In genomic region chr12:27338116-27338515, GRCm38 (mm10) we compare ENCODE assay signal across 10 mouse cellular contexts. TPM values are rescaled to one million over a fixed set of nuclear protein-coding genes. Genes with fewer than 3 reads are reported as not detected.
DNase-seq lines count a peak whose midpoint lies in the region; ATAC-seq and TF ChIP-seq lines count a peak whose summit lies in the region.
"Had no signal": no experiment of that assay in that cellular context is flagged by ENCODE, and none has a peak within 500 bp of the region (broad histone marks: within the 10 kb centered on the region; RNA-seq: fewer than 3 reads in every experiment).

No protein-coding gene starts in this region.

- no peak for TF ChIP-seq CTCF in kidney, adult 2 months (conservative IDR thresholded peaks at IDR 0.05; ENCODE audit: insufficient read depth, insufficient read length, low read depth, low read length)

- 4% methylated on average over 12 of the region's 12 CpGs for WGBS in kidney, embryonic 15.5 days
- 49% methylated on average over 12 of the region's 12 CpGs for WGBS in kidney, adult 2 months
- WGBS in embryonic facial prominence, embryonic 10.5 days, result 2% methylated on average over 12 of the region's 12 CpGs
- WGBS in hindbrain, embryonic 16.5 days, result 2% methylated on average over 12 of the region's 12 CpGs
- under 1% methylated on average over 12 of the region's 12 CpGs for WGBS in midbrain, embryonic 16.5 days

- H3K4me1 ChIP-seq in kidney, embryonic 15.5 days, result 0 out of 2 replicates have a peak, but pooled peaks cover 5% of the 10 kb centered on the region
- no peaks in the 10 kb centered on the region for H3K4me1 ChIP-seq in kidney, adult 2 months (ENCODE audit: control insufficient read depth, insufficient read depth, low read length)
- H3K4me1 ChIP-seq in embryonic facial prominence, embryonic 10.5 days, result peaks cover 20% of the 10 kb centered on the region
- peaks cover 14% of the 10 kb centered on the region for H3K4me1 ChIP-seq in hindbrain, embryonic 16.5 days (ENCODE audit: control insufficient read depth, insufficient read depth, low read depth, low read length)
- H3K4me1 ChIP-seq in midbrain, embryonic 16.5 days (ENCODE audit: control insufficient read depth, insufficient read depth, low read length), result peaks cover 26% of the 10 kb centered on the region

- H3K27me3 ChIP-seq in kidney, embryonic 15.5 days, result no peaks in the 10 kb centered on the region
- H3K27me3 ChIP-seq in kidney, adult 2 months (replicated peaks; ENCODE audit: control insufficient read depth, insufficient read depth, low read length), result 0 out of 2 replicates have a peak, but pooled peaks cover 3% of the 10 kb centered on the region
- H3K27me3 ChIP-seq in embryonic facial prominence, embryonic 10.5 days (replicated peaks; ENCODE audit: low read depth, poor library complexity, severe bottlenecking), result no peaks in the 10 kb centered on the region
- no peaks in the 10 kb centered on the region for H3K27me3 ChIP-seq in hindbrain, embryonic 16.5 days (replicated peaks; ENCODE audit: control insufficient read depth, insufficient read depth, low read length)
- H3K27me3 ChIP-seq in midbrain, embryonic 16.5 days (ENCODE audit: control insufficient read depth, insufficient read depth, low read depth, low read length), result no peaks in the 10 kb centered on the region

- H3K4me2 ChIP-seq in kidney, embryonic 15.5 days, result peak overlapping the region; percentile 86
- peak overlapping the region; percentile 66 for H3K4me2 ChIP-seq in hindbrain, embryonic 16.5 days (ENCODE audit: low read length)
- peak overlapping the region; percentile 83 for H3K4me2 ChIP-seq in midbrain, embryonic 16.5 days (ENCODE audit: low read length)

- no peak for ATAC-seq in kidney, embryonic 15.5 days (replicated peaks; ENCODE audit: low FRiP score)
- ATAC-seq in hindbrain, embryonic 16.5 days, result no peak
- no peak for ATAC-seq in midbrain, embryonic 16.5 days

- TF ChIP-seq POLR2A in kidney, adult 2 months (IDR thresholded peaks at IDR 0.05; ENCODE audit: low read depth, low read length), result no peak

- DNase-seq in kidney, adult 2 months, result no peak
- peak; percentile 21 for DNase-seq in embryonic facial prominence, embryonic 10.5 days (ENCODE audit: low spot score)
- DNase-seq in thymus, postnatal 10 days (ENCODE audit: low spot score in 2 of 2), result no peak
- no peak for DNase-seq in ovary, postnatal 36 days (ENCODE audit: low spot score)
- DNase-seq in urinary bladder, postnatal 25 days (ENCODE audit: low spot score), result no peak
- DNase-seq: lung, postnatal 14 days; thymus, postnatal 25 days had no signal

- H3K36me3 ChIP-seq in kidney, embryonic 15.5 days, result peaks cover 3% of the 10 kb centered on the region; the same call in 1 of the 2 replicates
- no peaks in the 10 kb centered on the region for H3K36me3 ChIP-seq in kidney, adult 2 months (ENCODE audit: control insufficient read depth, insufficient read depth, low read length)
- H3K36me3 ChIP-seq in embryonic facial prominence, embryonic 10.5 days (replicated peaks), result peaks cover 69% of the 10 kb centered on the region
- no peaks in the 10 kb centered on the region for H3K36me3 ChIP-seq in hindbrain, embryonic 16.5 days (ENCODE audit: control insufficient read depth, insufficient read depth, low read length)
- H3K36me3 ChIP-seq in midbrain, embryonic 16.5 days (ENCODE audit: control insufficient read depth, insufficient read depth, low read length), result peaks cover 5% of the 10 kb centered on the region; the same call in 1 of the 2 replicates

- H3K27ac ChIP-seq in kidney, embryonic 15.5 days, result peak overlapping the region; percentile 86; the same call in 1 of the 2 replicates
- H3K27ac ChIP-seq in kidney, adult 2 months (ENCODE audit: insufficient read depth, low read depth, low read length), result no peak overlapping the region
- H3K27ac ChIP-seq in embryonic facial prominence, embryonic 10.5 days (replicated peaks), result peak overlapping the region; percentile 99
- H3K27ac ChIP-seq in hindbrain, embryonic 16.5 days (ENCODE audit: low read depth, low read length), result peak overlapping the region; percentile 69
- peak overlapping the region; percentile 94 for H3K27ac ChIP-seq in midbrain, embryonic 16.5 days (ENCODE audit: low read length)

- no peaks in the 10 kb centered on the region for H3K9me3 ChIP-seq in kidney, embryonic 15.5 days (replicated peaks)
- no peaks in the 10 kb centered on the region for H3K9me3 ChIP-seq in embryonic facial prominence, embryonic 10.5 days
- no peaks in the 10 kb centered on the region for H3K9me3 ChIP-seq in hindbrain, embryonic 16.5 days (ENCODE audit: control insufficient read depth, low read length)
- H3K9me3 ChIP-seq in midbrain, embryonic 16.5 days (replicated peaks; ENCODE audit: control insufficient read depth, low read length, poor library complexity, severe bottlenecking), result no peaks in the 10 kb centered on the region

- H3K4me3 ChIP-seq in kidney, embryonic 15.5 days (replicated peaks), result peak overlapping the region; percentile 69
- H3K4me3 ChIP-seq in kidney, adult 2 months (ENCODE audit: insufficient read depth, low read depth, low read length), result no peak overlapping the region
- H3K4me3 ChIP-seq in embryonic facial prominence, embryonic 10.5 days, result peak overlapping the region; percentile 97
- peak overlapping the region; percentile 63 for H3K4me3 ChIP-seq in hindbrain, embryonic 16.5 days (ENCODE audit: low read length)
- peak overlapping the region; percentile 65 for H3K4me3 ChIP-seq in midbrain, embryonic 16.5 days (ENCODE audit: low read depth, low read length)

- peak overlapping the region; percentile 7; the same call in 1 of the 2 replicates for H3K9ac ChIP-seq in kidney, embryonic 15.5 days
- H3K9ac ChIP-seq in hindbrain, embryonic 16.5 days (ENCODE audit: low read depth, low read length), result peak overlapping the region; percentile 86; the same call in 1 of the 2 replicates
- peak overlapping the region; percentile 78 for H3K9ac ChIP-seq in midbrain, embryonic 16.5 days (ENCODE audit: low read depth, low read length)

RNA-seq across cellular contexts. Expression of gene Sox11, which starts 4.3 kb away (rescaled TPM):
- polyA plus RNA-seq in kidney, embryonic 15.5 days (2015; fragmentation: Nextera tagmentation; extraction: Ambion mirVana), result 71.1 and 77.9 TPM in 2 replicates
- 0.06 and 0.08 TPM in 2 replicates for polyA plus RNA-seq in kidney, adult 2 months (2012; rRNA removed)
- polyA plus RNA-seq in embryonic facial prominence, embryonic 10.5 days (2016; fragmentation: Nextera tagmentation; extraction: Ambion mirVana), result 300 and 318 TPM in 2 replicates
- 179 and 238 TPM in 2 replicates for polyA plus RNA-seq in hindbrain, embryonic 16.5 days (2015; fragmentation: Nextera tagmentation; extraction: Ambion mirVana)
- polyA plus RNA-seq in midbrain, embryonic 16.5 days (2015; fragmentation: Nextera tagmentation; extraction: Ambion mirVana), result 371 and 465 TPM in 2 replicates

Comparison
In these comparisons a context has a peak if more than half of its experiments do, and no peak if none do; other contexts are left out.
1. RNA of gene Sox11, which starts 4.3 kb away (polyA plus RNA-seq): 371 to 465 TPM in midbrain, embryonic 16.5 days, 300 to 318 TPM in embryonic facial prominence, embryonic 10.5 days, 179 to 238 TPM in hindbrain, embryonic 16.5 days and 71.1 to 77.9 TPM in kidney, embryonic 15.5 days; 0.06 to 0.08 TPM in kidney, adult 2 months; every median in the first group is over 10 times any median in the second.
2. H3K9ac ChIP-seq: peak in every context shown above with its lines; median percentile 86 in hindbrain, embryonic 16.5 days; 78 in midbrain, embryonic 16.5 days; 7 in kidney, embryonic 15.5 days.
3. Peak in every context shown above with its lines, with median percentiles within 50 percentile points of each other: H3K4me2 ChIP-seq.